Mouse (Mus musculus): ENCODE measurements at regions not wholly inside any gene's neighbourhood (a gene's known extent, or its start where the extent isn't known, plus 50 kb on each side); places are given as distances from the start of the nearest gene placed in this dataset.

GRCm38 (mm10) chr11:57882736-57883635 lies 50.4 kb upstream of the Hand1 start:
- ATAC-seq (ENCODE audit: borderline replicate concordance, extremely low read depth, low FRiP score, low TSS enrichment) = no peak
- Histone ChIP-seq H3K9me3 (no peaks in the 10 kb centered on the region), H3K4me3 (no peak overlapping the region), H3K4me2 (no peak overlapping the region), H3K9ac (no peak overlapping the region), H3K4me1 (peaks cover 4% of the 10 kb centered on the region), H3K36me3 (no peaks in the 10 kb centered on the region), H3K27me3 (peaks cover 13% of the 10 kb centered on the region; the same call in 1 of the 2 replicates), H3K27ac (no peak overlapping the region)
- 30% methylated on average over 15 of the region's 15 CpGs for WGBS
